Mouse (Mus musculus) stomach, postnatal 0 days (tissue): ENCODE measurements at regions not wholly inside any gene's neighbourhood (a gene's known extent, or its start where the extent isn't known, plus 50 kb on each side); places are given as distances from the start of the nearest gene placed in this dataset.

Experiments
- CTCF ChIP-seq: IDR thresholded peaks from 2 replicates; pipeline ENCODE4 v1.5.1; 2016; ENCODE audit warnings: antibody characterized with exemption, low read depth, mild to moderate bottlenecking, moderate library complexity
- EP300 ChIP-seq: optimal IDR thresholded peaks from 2 replicates; pipeline ENCODE3; 2016; ENCODE audit warnings: antibody characterized with exemption

GRCm38 (mm10) chr2:106415474-106416019 is 277.5 kb upstream of the Mpped2 start:
- no peak for TF ChIP-seq CTCF
- no peak for TF ChIP-seq EP300
